Mouse (Mus musculus) WW6 (cell line): ENCODE measurements around the gene Synpo2.

ENCODE experiments used
- DNase-seq: peaks from one replicate; pipeline ENCODE4 v3.0.0-alpha.2; 2013; ENCODE audit warnings: low read depth, low spot score

The Synpo2 gene

GRCm38 (mm10) chr3:123034752-123035151, 201.2 kb downstream of the Synpo2 start, which contains the start of gene Myoz2:
Gene Myoz2 (minus strand): TSS chr3:123035015.
- no peak for DNase-seq

- DNase-seq, result no peak
Measured at GRCm38 (mm10) chr3:123033804-123034203, 202.1 kb downstream of the Synpo2 start.
